Mouse (Mus musculus): ENCODE measurements around the gene Anapc7.

Gene Anapc7

DNA sequence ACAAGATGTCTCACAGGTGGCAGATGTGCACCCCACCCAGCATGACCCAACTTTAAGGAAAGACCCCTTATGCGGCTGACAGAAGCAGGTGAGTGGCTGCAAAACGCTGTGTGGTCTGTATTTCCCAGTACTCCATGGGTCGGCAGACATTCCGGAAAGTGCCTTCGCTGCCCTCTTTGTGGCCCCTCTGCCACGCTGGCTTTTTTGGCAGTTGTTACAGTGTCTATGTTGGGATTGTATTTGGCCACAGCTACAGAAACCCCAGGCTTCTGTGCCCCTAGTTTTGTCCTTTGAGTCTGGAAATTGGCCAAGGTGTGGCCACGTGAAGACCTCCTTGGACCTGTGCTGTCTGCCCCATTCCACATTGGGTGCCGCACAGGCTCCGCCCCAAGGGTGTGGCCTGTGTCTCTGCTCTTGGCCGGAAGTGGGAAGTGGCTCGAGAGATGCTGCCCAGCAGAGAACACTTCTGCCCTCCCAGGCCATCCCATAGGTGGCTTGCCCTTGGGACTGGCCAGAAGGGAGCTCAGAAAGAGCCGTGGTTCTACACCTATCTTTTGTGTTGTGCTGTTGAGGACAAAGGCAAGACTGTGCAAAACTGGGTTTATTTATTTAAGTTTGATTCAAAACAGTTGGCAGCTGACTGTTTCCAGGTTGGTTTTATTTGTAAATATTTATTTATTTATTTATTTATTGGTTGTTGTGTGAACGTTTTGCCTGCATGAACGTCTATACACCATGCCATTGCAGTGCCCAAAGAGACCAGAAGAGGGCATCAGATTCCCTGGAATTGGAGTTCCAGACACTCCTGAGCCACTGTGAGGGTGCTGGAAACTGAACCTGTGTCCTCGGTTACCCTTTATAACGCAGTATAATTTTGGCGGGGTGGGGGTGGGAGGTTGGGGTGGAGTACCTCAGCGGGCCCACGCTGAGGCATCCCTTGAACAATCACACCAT lies 11.5 kb upstream of the Anapc7 start:
- DNase-seq = no peak

GRCm38 (mm10) chr5:122411892-122412291 lies 9.6 kb upstream of the Anapc7 start:
- no peak for DNase-seq

GRCm38 (mm10) chr5:122412826-122413225 lies 8.7 kb upstream of the Anapc7 start:
- DNase-seq = peak in 1 of 2 experiments; percentile 44

DNA sequence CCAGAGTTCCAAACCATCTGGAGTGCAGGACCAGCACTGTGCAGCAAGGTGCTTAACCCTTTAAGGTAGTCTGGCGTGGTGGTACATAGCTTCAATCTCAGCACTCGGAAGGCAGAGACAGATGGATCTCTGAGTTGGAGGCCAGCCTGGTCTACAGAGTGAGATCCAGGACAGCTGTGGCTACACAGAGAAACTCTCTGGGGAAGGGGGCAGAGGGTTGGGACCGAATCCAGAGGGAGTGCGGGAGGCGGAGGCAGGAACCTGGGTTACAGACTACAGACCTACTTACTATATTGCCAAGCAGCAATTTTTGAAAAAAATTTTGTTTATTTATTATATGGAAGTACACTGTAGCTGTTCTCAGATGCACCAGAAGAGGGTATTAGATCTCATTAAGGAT lies 7.1 kb upstream of the Anapc7 start:
- DNase-seq = no peak

DNA sequence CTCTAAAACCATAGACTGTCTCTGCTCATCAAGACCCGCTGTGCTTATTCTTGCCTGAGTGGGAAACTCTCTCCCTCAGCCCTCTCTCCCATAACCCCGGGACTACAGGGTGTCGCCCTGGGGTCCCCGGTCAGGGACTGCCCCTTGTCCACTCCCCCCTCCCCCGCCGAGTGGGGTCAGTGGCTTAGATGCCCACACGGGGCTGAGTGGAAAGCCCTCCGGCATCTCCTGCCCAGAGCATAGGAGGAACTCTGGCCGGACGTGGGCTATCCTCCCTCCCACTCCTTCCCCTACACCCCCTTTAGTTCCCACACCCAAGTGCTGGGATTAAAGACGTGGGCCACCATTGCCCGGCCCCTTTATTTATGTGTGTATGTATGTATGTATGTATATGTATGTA lies 6.0 kb upstream of the Anapc7 start:
- DNase-seq = no peak

DNA sequence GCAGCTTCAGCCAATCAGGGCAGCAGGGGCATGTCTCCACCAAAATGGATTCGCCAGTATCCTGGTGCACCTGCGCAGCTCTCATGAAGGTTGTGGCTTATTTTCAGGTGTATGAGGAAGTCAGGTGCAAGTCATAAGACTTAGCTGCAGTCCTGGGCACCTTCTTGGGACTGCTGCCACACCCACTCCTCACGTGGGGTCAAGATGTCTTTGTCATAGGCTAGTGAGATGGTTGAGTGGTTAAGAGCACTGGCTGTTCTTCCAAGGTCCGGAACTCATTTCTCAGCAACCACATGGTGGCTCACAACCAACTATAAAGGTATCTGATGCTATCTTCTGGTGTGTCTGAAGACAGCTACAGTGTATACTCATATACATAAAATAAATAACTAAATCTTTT lies 817 bp upstream of the Anapc7 start:
- peak; percentile 38 to 47 for DNase-seq

GRCm38 (mm10) chr5:122422071-122422964 lies 825 bp downstream of the Anapc7 start:
- DNase-seq = peak; percentile 87 to 88

DNA sequence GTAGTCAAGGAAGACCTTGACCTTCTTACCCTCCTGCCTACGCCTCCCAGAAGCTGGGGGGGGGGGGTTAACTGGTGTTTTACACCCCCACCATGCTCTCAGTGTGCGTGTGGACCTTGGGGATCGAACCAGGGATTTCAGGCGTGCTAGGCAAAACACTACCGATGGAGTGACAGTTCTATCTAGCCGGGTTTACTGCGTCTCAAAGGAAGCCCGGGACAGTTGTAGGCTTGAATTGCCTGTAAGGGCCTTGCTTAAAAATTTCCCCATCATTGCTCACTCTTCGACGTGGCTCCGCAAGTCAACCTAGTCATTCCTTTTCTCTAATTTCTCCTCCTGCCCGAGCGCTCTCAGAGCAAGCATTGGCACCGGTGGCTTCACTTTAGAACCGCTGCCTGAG lies 1.6 kb downstream of the Anapc7 start:
- no peak for DNase-seq

DNA sequence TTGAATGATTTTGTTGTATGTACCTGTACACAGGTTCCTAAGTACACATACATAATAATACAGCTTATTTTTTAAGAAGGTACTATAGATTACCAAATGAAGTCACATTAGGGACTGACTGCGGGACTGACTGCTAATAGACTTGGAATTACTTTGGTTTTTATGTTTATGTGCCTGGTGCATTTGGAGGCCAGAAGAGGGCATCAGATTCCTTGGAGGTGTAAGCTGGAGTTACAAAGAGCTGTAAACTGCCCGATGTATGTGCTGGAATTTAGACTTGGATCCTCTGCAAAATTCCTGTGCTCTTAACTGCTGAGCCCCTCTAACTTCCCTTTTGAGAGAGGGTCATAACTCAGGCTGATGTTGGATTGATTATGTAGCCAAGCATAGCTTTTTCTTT lies 4.1 kb downstream of the Anapc7 start:
- no peak for DNase-seq

DNA sequence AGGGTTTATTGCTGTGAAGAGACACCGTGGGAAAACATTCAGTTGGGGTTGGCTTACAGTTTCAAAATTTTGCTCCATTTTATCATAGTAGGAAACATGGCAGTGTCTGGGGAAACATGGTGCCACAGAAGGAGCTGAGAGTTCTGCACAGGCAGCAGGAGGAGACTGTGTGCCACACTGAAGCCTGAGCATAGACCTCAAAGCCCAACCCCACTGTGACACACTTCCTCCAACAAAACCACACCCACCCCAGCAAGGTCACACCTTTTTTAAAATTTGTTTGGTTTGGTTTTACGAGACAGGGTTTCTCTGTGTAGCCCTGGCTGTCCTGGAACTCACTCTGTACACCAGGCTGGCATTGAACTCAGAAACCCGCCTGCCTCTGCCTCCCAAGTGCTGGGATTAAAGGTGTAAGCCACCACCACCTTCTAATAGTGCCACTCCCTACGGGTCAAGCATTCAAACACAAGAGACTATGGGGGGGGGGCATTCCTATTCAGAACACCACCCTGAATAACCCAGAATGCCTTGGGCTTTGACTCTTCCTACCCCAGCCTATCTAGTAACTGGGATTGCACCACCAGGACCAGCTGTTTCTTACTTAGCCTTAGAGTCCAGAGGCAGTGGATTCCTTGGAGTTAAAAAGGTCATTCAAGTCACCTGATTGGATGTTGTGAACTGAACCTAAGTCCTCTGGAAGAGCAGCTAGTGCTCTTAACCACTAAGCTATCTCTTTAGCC lies 8.7 kb downstream of the Anapc7 start:
- DNase-seq = no peak

DNA sequence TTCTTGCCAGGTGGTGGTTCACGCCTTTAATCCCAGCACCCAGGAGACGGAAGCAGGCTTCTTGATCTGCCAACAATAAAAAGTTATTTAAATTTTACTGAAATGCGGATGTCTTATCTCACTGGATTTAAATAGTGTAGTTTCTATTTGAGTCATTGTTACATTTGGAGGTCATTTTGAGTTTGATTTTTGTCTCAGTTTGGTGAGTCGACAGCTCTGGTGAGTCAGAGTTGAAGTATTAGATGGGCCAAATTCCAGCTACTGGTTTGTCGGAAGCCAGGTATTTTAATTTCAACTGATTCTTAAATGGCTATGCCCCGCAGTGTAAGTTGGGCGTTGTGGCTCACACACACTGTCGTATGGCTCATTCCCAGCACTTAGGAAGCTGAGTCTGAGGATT lies 9.7 kb downstream of the Anapc7 start:
- no peak for DNase-seq

DNA sequence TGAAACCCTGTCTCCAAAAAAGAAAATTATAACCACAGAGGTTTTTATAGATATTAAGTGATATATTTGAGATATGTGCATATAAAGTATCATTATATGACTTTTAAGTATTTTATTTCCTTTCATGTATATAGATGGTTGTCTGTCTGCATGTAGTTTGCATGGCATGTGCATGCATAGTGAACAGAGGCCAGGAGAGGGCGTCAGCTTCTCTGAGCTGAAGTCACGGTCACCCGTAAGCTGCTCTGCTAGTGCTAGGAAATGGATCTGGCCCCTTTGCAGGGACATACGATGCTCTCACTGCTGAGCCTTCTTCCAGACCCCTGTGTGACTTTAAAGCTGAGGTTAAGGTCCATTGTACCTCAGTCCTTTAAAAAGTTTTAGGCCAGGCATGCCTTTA lies 13.0 kb downstream of the Anapc7 start:
- no peak for DNase-seq

- peak in 1 of 2 experiments; percentile 28 for DNase-seq
These were observed 18.1 kb downstream of the Anapc7 start for GRCm38 (mm10) chr5:122439400-122440094.

- peak in 1 of 2 experiments; percentile 19 for DNase-seq
These were observed 18.7 kb downstream of the Anapc7 start for GRCm38 (mm10) chr5:122440095-122440630.

DNA sequence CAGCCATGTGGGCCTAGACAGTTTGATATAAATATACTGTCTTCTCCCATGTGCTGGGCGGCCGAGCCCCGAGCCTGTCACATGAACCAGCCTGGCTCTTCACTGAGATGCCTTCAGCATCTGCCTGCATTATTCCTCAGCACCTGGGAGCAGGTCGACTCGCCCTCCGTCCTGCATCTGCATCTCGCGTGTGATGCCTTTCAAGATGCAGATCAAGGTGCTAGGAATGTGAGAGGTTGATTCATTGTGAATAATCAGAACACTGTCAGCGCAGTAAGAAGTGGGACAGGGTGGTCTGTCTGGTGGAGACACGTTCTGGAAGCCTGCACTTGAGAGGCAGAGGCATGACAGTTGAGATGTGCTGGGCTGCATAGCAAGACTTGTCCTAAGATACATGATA lies 23.0 kb downstream of the Anapc7 start:
- no peak for DNase-seq

DNA sequence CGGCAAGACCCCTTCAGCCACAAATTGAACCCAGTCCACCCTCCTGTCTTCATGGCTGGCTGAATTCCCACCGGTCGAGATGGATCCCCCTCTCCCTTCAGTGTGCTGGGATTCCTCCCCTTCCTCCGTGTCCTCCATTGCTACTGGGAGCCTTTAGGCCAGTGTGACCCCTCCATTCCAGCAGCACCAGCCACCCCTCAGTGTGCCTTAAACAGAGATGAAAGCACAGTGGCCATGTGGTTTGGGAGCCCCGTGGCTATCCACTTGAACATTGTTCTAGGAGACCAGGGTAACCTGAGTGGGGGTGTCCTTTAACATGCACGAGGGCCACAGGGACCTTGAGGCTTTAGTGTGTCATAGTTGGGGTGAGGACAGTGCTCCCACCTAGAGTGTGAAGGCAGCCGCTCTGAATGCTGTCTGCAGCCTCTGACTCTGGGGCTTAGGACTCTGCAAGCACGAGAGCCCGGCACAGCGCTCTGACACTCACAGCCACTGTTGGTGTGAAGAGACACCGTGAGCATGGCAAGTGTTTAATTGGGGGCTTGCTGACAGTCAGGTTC lies 23.6 kb downstream of the Anapc7 start:
- DNase-seq = no peak

DNA sequence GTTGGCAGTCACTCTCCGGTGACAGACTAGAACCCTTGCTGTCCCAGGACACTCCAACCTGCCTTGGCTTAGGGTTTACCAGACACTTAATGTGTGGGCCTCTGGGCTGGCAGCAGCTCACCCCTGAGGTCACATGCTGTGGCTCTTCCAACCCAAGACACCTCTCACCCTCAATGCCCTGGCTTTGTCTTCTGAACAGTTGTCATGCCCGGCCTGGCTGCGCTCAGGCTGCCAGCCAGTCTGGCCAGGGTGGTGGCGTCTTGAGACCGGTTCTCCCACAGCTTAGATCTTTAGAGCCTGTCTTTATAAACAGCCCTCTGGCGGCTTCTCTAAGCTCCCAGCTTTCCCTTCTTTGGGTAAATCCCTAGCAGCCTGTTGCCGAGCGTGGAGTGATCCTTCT lies 26.4 kb downstream of the Anapc7 start:
- no peak for DNase-seq

DNA sequence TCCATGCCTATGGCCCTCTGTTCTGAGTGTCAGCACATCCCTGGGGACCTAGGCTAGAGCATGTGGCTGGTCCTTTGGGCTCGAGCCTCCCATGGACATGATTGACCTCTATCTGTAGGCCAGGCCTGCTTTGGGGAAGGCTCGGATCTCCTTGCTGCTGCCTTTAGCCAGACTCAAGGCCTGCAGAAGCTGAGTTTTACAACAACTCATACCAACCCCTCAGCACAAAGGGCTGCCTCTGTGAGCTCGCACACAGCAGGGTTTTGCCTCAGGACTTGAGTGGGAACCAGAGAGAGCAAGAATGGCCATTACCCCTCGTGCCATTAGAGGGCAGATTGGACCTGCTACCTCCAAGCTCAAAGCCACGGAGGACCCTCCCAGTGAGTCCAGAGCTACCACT lies 27.4 kb downstream of the Anapc7 start:
- no peak for DNase-seq

GRCm38 (mm10) chr5:122449946-122450345 lies 28.5 kb downstream of the Anapc7 start:
- DNase-seq = no peak

- no peak for DNase-seq
These were observed 29.4 kb downstream of the Anapc7 start for GRCm38 (mm10) chr5:122450913-122451317.

GRCm38 (mm10) chr5:122451324-122451723 lies 29.8 kb downstream of the Anapc7 start:
- no peak for DNase-seq

DNA sequence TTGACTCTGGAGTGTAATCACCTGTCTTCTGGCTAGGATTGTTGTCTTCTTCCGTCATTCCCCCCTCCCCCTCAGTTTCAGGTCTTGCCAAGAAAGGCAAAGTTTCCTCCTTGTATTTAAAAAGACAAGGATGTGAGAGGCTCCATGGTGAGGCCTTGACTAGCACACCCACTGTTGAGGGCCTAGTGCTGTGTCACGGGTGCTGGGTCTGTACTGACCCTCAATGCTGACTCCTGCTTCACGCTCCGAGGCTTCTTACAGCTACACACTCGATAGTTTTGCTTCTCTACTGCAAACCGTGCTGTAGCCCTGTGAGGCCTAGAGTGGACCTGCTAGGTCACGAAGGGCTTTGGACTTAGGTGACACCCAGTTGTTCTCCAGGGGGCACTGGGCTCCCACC lies 30.7 kb downstream of the Anapc7 start:
- no peak for DNase-seq

Data from lung, adult 18-20 months (tissue).